Mouse (Mus musculus): ENCODE data around the gene Grwd1.

GRCm38 (mm10) chr7:45786136-45786578 lies 44.6 kb downstream of the Grwd1 start:
- TF ChIP-seq CTCF (IDR thresholded peaks at IDR 0.05; ENCODE audit: borderline replicate concordance, extremely low read depth, insufficient read depth, insufficient read length), result no peak
- no peak for TF ChIP-seq POLR2A (IDR thresholded peaks at IDR 0.05; ENCODE audit: borderline replicate concordance, extremely low read depth, insufficient read depth, insufficient read length, poor library complexity, severe bottlenecking)

Measured in brain, embryonic 14.5 days (tissue).